Mouse (Mus musculus) embryonic fibroblast, embryonic 13.5 days (primary cell): ENCODE results near the gene Usf1. TPM values are rescaled to one million over a fixed set of nuclear protein-coding genes. Genes with fewer than 3 reads are reported as not detected.
A peak's percentile ranks its signal among the peaks of the same experiment; 100 is the strongest.

ENCODE experiments used
- H3K27ac ChIP-seq: 2 replicates; pipeline ENCODE4 v1.5.1; 2012; ENCODE audit warnings: low read length, control low read depth, inconsistent platforms; ENCODE audit not compliant: insufficient read depth
- H3K4me1 ChIP-seq: 2 replicates; pipeline ENCODE4 v1.6.1; 2011; ENCODE audit warnings: low read length; ENCODE audit not compliant: control insufficient read depth, insufficient read depth
- H3K4me3 ChIP-seq: 2 replicates; pipeline ENCODE4 v1.5.1; 2011; ENCODE audit warnings: mild to moderate bottlenecking, control low read depth, low read length; ENCODE audit not compliant: insufficient read depth
- CTCF ChIP-seq: IDR thresholded peaks from 2 replicates; pipeline ENCODE4 v1.5.1; 2011; ENCODE audit warnings: mild to moderate bottlenecking, control low read depth, low read length, moderate library complexity, borderline replicate concordance; ENCODE audit not compliant: insufficient read depth
- POLR2A ChIP-seq: IDR thresholded peaks from 2 replicates; pipeline ENCODE4 v1.6.1; 2011; ENCODE audit warnings: low read depth, mild to moderate bottlenecking, control low read depth, low read length, moderate library complexity
- polyA plus RNA-seq: library from polyadenylated mRNA; stranded (reverse); fragments of >200 nt; gene quantifications from 2 replicates; pipeline ENCODE4 v1.2.4, GENCODE M21; 2011; ENCODE audit warnings: low read depth; ENCODE audit not compliant: missing spikeins, insufficient read length

Gene Usf1
- polyA plus RNA-seq, 1 experiment, result 37.3 TPM

DNA sequence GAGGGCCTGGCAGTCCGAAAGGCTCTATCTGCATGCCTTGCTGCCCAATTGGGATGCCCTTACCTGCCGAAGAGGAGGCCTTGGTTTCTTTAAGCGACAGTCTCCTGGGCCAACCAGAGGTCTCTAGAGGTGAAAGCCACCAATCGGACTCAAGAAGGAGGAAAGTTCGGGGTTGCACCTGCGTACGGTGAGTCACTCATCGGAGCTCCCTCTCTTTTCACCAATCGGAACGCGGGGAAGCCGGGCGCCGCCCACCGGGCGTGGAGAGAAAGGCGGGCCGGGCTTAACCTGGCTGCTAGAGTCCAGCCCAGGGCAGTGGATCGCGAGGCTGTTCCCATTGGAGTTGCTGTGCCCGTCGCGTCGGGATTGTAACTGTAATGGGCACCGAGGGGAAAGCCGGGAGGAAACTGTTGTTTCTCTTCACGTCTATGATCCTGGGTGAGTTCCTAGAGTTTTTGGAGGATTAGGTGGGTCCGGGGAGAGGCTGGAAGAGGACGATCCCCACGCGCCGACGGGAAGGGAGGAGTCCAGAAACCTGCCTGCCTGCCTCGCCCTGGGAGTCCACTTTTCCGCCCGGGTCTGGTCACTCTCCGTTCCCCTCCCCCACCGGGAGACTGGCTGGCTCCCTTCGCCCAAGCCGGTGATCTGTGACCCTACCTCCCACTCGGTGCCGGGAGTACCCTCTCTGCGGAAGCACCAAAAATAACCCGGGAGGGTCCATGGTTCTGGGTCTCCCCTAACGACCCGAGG, 26.3 kb downstream of the Usf1 start, which contains the start of gene F11r:
F11r (plus strand) TSS at position 272 of the 750 bp plus-strand sequence.
- peak; percentile 61 for TF ChIP-seq POLR2A
- no peak for TF ChIP-seq CTCF
- Histone ChIP-seq H3K4me3 (peak within 1 kb of the TSS; percentile 25), H3K4me1 (no peaks in the 10 kb centered on the region; the same call in 1 of the 2 replicates), H3K27ac (no peak within 1 kb of the TSS)

DNA sequence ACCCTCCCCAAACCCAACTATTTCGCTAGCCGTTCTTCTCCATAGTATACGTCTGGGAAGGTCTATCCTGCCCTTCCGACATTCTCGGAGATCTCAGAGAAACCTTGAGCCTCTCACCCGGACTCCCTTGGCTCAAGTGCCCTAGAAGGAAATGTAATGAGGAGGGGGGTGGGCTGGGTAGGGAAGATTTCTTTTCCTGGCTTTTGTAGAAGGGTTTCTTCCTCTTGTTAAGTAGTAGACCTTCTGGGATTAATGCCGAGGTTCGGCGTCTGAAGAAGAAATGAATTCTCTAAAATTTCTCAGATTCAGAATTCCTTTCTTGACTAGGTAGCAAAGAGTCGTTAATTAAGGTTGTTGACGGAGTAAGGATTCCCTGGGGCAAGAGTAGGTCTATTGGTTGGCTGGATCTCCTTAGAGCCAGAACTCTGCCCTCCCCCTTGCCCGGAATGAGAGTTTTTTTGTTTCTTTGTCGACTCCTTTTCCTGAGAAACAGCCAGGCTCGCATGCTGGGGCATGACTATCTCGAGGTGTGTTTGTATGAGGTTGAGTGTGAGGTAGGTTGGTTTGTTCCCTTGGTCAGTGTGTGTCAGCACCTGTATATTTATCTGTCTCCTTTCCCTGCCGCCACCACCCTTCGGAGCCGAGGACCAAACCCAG, 27.0 kb downstream of the Usf1 start:
- Histone ChIP-seq H3K4me3 (peak overlapping the region; percentile 25), H3K4me1 (no peaks in the 10 kb centered on the region; the same call in 1 of the 2 replicates), H3K27ac (no peak overlapping the region)
- TF ChIP-seq POLR2A, result no peak
- TF ChIP-seq CTCF, result no peak

DNA sequence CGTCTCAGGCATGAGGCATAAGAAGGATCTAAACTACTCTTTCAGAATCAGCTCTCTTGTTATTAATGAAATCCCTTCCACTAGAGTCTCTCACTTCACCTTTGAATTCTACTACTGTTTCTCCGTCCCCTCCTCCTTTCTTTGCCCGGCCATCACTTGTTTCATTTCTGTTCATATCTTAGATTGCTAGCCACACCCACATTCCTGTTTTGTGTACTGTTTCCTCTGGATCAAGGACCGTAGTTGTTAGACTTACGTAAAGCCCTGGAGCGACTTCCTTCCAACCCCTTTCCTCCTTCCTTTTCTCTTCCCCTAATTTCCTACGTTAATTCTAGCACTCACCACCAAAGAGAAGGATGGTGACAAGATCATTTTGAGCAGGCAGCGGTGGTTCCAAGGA, 28.0 kb downstream of the Usf1 start:
- H3K4me1 ChIP-seq, result no peaks in the 10 kb centered on the region; the same call in 1 of the 2 replicates
- H3K4me3 ChIP-seq, result no peak overlapping the region
- H3K27ac ChIP-seq, result no peak overlapping the region
- TF ChIP-seq POLR2A (no peak), CTCF (no peak)

DNA sequence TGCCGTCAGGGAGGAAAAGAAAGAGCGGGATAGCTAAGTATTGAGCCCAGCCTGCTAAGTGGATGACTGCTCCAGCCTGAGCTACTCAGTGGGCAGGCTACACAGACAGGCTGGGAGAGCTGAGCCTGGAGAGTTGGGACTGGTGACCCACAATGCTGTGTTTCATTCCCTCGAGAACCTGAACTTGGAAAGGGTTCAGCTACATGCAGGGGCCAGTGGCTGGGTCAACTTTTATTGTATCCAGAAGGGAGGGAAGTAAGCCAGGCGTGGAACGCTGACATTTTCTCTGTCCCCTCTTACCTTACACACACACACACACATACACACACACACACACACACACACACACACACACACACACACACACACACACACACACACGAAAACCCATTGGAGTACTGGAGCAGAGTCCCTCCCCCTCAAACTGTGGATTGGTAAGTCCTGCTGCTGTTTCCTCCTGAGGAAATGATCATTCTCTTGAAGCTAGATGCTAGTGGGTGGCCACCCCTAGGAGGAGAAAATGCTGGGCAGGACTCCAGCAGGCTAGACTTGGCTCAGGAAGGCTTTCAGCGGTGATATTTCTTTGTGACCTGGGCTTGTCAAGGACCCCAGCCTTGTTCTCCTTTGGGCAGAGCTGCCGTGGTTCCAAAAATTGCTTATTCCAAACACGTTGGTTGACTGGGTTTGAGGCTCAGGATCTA, 29.1 kb downstream of the Usf1 start:
- no peaks in the 10 kb centered on the region; the same call in 1 of the 2 replicates for H3K4me1 ChIP-seq
- TF ChIP-seq CTCF (no peak), POLR2A (no peak)
- H3K27ac ChIP-seq, result no peak overlapping the region
- no peak overlapping the region for H3K4me3 ChIP-seq

DNA sequence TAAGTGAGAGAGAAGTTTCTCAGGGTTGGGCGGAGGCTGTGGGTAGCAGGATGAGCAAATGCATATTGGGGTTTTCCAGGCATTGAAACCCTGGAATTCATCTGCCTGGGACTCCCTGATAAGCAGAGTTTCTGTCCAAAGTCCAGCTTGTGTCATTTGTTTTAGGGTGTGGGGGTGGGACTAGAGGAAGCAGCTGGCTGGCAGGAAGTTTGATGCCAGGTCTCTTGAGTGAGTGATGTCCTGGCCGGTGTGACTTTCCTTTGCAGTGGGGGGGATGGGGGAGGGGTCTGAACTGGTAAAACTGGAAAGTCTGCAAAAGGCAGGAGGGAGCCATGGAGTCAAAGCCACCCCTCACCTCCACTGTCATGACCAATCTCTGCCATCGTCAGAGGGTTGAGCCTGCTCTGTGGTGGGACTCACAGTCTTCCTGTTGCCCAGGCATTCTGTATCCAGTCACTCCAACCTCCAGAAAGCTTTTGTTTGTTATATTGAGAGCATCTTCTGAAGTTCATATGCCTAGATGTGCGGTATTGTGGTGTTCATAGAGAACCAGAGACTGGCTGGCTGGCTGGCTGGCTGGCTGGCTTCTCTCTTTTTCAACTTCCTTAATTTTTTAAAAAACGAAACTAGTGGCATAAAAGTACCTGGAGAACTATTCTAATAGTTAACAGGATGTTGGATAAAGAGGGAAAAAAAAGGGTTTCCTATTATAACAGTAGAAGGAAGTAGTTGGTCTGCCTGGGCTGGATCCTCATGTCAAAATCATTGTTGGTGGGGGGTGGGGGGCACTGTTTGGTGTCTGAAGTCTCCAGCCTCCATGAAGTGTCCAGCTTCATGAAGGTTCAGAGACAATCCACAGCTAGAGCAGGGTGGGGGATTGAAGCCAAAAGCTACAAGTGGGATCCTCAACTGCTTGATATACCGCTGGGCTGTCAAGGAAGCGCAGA, 30.6 kb downstream of the Usf1 start:
- TF ChIP-seq POLR2A, result no peak
- TF ChIP-seq CTCF, result no peak
- Histone ChIP-seq H3K4me3 (no peak overlapping the region), H3K27ac (no peak overlapping the region)

DNA sequence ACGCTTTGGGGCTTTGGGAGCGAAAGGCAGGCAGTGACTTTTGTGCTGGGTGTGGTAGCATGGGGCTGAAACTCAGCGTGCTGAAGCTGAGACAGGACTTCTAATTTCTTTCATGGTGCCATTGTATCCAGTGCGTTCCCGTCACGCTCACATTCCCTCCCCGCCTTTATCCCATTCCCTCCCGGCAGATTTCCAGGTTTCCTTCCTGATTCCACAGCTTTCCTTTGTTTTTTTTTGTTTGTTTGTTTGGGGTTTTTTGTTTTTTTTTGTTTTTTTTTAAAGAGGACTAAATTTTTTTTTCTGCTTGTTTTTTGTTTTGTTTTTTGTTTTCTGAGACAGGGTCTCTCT, 31.3 kb downstream of the Usf1 start:
- Histone ChIP-seq H3K4me1 (no peaks in the 10 kb centered on the region; the same call in 1 of the 2 replicates), H3K27ac (no peak overlapping the region), H3K4me3 (no peak overlapping the region)
- no peak for TF ChIP-seq CTCF
- no peak for TF ChIP-seq POLR2A

More for the DNA sequence above, 30.6 kb downstream of the Usf1 start:
- no peaks in the 10 kb centered on the region; the same call in 1 of the 2 replicates for H3K4me1 ChIP-seq

DNA sequence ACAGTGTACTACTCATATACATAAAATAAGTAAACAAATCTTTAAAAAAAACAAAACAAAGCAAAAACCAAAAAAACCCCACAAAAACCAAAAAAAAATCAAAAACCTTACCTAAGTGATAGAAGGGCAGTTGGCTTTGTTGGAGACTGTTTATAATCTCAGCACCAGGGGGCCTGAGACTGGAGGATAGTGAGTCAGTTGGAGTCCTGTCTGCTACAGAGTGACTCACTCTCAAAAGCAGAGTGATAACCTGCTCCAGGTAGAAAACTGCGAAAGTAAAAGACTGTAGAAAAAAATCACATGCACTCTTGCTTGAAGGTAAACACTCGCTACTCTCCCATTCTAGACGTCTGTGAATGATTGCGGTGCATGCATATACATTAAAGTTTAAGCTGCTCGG, 33.9 kb downstream of the Usf1 start:
- no peak overlapping the region for H3K27ac ChIP-seq
- H3K4me1 ChIP-seq, result no peaks in the 10 kb centered on the region; the same call in 1 of the 2 replicates
- TF ChIP-seq POLR2A, result no peak
- TF ChIP-seq CTCF, result no peak
- H3K4me3 ChIP-seq, result no peak overlapping the region

DNA sequence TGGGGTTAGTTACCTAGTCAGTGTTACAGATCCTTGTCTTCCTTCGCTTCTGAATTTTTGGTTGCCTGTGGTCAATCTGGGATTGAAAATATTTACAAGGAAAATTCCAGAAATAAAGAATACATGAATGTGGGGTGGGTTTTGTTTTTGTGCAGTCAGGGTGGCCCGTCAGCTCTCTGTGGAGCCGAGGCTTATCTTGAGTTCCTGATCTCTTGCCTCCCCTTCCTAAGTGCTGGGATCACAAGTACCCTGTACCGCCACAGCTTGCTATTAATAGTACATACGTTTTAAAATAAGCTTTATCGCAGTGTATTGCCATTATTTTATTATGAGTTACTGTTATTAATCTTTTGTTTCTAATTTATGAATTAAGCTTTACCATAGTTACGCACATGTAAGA, 35.7 kb downstream of the Usf1 start:
- Histone ChIP-seq H3K4me1 (no peaks in the 10 kb centered on the region), H3K4me3 (no peak overlapping the region), H3K27ac (no peak overlapping the region)
- TF ChIP-seq POLR2A (no peak), CTCF (no peak)

DNA sequence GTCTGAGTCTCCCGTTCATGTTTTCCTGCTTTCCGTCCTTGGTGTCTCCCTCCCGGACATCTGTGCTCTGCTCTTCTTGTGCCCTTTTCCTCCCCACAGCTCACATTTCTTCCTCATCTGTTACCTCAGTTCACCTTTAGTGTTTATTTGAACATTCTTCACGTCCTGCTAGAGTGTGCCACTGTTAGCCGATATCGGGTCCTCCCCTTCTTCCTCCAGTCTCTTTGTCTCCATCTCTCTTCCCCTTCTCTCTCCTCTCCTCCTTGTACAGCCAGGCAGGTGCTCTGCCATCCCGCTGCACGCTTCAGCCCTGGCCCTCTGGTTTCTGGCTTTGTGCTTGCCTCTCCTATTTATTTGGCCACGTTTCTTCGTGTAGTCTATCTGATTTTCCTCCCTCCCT, 36.6 kb downstream of the Usf1 start:
- no peak overlapping the region for H3K4me3 ChIP-seq
- H3K4me1 ChIP-seq, result no peaks in the 10 kb centered on the region
- TF ChIP-seq CTCF, result no peak
- H3K27ac ChIP-seq, result no peak overlapping the region
